Mouse (Mus musculus): ENCODE results near the gene Zfyve16. TPM values are rescaled to one million over a fixed set of nuclear protein-coding genes. Genes with fewer than 3 reads are reported as not detected.

Gene Zfyve16
- total RNA-seq, 2 experiments from 2014 or later = 24.9 to 29.5 TPM

DNA sequence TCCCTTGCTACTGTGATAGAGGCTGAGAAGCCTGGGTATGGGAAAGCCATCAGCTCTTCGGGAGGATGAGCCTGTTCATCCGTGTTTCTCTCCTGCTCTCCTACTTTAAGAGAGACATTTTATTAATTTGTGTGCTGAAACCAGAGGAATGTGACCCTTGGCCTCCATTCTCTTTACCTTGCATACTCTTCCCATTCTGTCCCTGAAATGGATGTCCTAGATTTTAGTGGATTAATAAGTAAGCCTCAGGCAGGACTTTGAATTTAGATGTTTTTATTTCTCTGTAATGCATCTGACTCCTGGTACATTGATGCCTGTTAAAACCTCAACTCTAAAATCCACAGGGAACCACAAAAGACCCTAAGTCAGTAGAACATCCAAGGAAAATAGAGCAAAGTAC lies 61.3 kb downstream of the Zfyve16 start:
- no peak for DNase-seq (ENCODE audit: low spot score in 2 of 2)

DNA sequence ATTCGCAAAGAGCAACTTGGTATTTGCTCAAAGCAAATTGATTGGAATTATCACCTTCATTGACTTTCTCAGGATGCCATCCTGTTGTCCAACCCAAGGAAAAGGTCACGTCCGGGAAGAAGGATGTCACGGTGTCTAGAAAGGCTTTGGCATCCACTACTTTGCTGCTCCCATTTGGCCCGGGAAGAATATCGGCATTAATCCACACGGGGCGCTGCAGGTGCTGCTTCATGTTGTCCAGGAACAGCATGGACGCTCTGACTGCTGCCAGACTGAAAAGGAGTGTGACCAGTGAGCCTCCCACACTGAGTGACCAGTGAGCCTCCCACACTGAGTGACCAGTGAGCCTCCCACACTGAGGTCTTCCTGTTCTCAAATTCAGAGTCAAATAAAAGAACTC lies 62.8 kb downstream of the Zfyve16 start:
- no peak for DNase-seq (ENCODE audit: low spot score in 2 of 2)

DNA sequence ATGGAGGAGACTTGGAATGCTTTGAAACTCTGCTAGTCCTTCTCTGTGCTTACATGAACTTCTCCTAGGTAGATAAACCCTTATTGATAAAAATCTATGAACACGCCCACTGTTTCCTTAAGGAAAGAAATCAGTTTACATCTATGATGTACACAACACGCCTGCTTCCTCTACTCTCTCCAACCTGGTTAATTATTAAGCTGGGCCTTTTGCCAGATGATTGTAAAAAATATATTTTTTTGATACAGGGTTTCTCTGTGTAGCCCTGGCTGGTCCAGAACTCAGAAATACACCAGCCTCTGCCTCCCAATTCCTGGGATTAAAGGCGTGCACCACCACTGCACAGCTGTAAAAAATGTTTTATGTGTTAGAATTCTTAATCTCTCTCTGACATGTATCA lies 66.0 kb downstream of the Zfyve16 start:
- DNase-seq (ENCODE audit: low spot score in 2 of 2) = no peak

DNA sequence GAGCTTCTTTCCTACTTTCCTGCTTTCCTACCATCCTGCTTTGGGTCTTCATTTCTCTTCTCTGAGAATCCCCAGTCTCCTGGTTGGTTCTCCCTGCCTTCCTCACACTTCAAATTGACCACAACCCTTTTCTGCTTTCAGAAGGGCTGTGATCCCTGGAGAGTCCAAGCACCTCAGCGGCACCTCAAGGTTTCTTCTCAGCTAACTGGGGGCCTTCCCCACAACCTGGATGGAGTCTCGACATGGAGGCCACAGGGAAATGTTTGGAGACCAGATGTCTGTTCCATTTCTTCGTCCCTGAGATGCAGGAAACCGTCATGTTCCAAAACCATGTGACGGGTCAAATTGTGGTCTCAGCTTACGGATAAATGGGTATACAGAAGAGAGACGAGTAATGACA lies 83.8 kb downstream of the Zfyve16 start:
- no peak for DNase-seq (ENCODE audit: low spot score in 2 of 2)

DNA sequence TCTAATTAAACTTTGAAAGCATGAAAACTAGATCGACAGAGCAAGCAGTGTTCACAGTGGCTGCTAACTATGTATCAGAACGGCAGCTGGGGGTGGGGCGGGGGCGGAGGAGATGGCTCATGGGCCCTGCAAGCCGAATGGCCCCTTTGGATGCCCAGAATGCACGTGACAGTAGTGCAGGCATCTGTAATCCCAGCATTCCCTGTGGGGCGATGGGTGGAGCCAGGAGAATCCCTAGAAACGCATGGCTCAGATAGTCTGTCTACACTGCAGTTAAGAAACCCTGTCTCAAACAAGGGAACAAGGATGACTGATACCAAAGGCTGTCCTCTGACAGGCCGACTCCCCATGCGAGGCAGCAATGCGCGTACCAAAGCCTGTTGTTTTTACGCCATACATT lies 90.4 kb downstream of the Zfyve16 start:
- no peak for DNase-seq (ENCODE audit: low spot score in 2 of 2)

DNA sequence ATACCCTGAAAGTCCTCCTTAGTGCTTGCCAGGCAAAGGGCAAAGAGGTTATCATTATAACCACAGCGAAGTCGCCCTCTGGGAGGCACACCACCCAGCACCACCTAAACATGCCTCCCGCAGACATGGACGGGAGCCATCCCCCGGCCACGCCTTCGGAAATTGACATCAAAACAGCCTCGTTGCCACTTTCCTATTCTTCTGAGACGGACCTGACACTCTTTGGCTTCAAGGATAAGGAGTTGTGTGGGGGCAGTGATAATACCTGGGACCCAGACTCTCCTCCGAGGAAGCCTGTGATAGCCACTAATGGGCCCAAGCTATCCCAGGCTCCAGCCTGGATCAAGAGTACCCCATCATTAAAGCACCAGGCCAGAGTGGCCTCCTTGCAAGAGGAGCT lies 92.0 kb downstream of the Zfyve16 start:
- DNase-seq (ENCODE audit: low spot score in 2 of 2) = no peak

Other genes with a start within 250 kb of the Zfyve16 start
- not detected for gene Gm20379, start 224.9 kb downstream of the Zfyve16 start, total RNA-seq (2021)
- gene Dhfr, start 176.1 kb downstream of the Zfyve16 start, total RNA-seq (2021) = 1 to 10 TPM; 2.0 to 2.1 TPM
- gene Msh3, start 175.9 kb downstream of the Zfyve16 start, total RNA-seq (2021) = 10 to 100 TPM; 29.4 to 30.9 TPM
- gene Ankrd34b, start 105.0 kb downstream of the Zfyve16 start, total RNA-seq (2021) = 10 to 100 TPM; 11.2 to 13.3 TPM
- 10 to 100 TPM in 1 of 2 experiments, 1 to 10 TPM in 1; 8.6 to 10.1 TPM for gene Fam151b, start 46.9 kb downstream of the Zfyve16 start, total RNA-seq (2021)
- not detected for gene Spz1, start 45.3 kb upstream of the Zfyve16 start, total RNA-seq (2021)
- gene Serinc5, start 80.2 kb upstream of the Zfyve16 start, total RNA-seq (2021) = 10 to 100 TPM; 62.1 to 63.3 TPM

Measured in layer of hippocampus, postnatal 10 days (tissue).